Mouse (Mus musculus): Measurements from ENCODE around the gene Klf12.

Klf12 gene

GRCm38 (mm10) chr14:100284119-100284860 is at the start of gene Klf12:
Gene Klf12, minus strand, starts transcription at chr14:100284679.
- peak; percentile 78 for DNase-seq

DNA sequence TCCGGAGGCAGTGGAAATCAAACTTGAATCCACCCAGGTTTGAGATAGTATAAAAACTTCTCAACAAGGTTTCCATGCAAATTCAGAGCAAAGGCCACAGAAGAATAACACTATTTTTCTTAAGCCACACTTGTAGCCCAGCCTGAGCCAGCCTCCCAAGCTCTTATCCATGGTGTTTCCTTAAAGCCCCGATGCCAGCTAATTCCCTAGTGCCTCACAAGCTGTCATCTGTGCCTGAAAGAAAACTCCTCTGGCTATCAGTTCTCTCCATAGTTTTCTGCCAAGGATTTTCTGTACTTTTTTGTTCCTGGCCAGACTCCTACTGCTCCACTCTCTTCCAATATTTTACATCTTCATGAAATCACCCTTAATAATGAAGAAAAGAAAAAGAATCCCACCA is 48.9 kb upstream of the Klf12 start:
- DNase-seq = no peak

GRCm38 (mm10) chr14:100328602-100329276 is 44.3 kb upstream of the Klf12 start:
- DNase-seq = no peak

DNA sequence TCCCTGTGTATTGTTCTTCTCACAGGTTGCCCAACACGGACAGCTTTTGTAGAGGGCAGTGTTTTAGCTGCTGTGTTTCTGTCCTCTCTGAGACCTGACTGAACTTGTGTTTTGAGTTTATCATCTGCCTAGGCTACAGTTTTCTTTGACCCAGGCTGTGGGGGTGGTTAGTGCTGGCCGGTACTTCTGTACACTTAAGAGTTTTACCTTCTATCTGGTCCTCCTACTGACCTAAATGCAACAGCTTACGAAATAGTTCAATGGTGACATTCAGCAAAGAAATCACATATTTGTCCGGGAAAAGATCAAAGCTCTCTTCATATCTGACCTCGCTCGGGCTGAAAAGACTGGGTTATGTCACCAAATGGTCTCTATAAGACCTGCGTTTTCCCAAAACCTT is 39.8 kb upstream of the Klf12 start:
- no peak for DNase-seq

DNA sequence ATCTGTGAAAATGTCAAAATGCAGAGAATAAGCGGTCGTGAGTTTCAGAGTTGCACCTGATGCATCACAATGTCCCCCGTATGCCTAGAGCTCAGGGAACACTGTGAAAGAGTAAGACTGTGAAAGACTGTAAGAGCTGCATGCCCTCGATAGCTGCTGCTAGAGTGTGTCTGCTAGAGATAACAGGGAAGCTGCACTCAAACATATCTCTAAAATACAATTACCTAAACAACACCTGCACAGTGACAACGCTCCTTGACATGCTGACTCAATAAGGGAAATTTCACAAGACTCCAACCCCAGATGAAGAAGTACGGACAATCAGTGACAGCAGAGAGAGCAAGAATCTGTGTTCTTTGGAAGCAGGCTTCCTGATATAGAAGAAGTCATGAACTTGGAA is 37.5 kb upstream of the Klf12 start:
- no peak for DNase-seq

GRCm38 (mm10) chr14:100316780-100317179 is 32.3 kb upstream of the Klf12 start:
- DNase-seq = no peak

DNA sequence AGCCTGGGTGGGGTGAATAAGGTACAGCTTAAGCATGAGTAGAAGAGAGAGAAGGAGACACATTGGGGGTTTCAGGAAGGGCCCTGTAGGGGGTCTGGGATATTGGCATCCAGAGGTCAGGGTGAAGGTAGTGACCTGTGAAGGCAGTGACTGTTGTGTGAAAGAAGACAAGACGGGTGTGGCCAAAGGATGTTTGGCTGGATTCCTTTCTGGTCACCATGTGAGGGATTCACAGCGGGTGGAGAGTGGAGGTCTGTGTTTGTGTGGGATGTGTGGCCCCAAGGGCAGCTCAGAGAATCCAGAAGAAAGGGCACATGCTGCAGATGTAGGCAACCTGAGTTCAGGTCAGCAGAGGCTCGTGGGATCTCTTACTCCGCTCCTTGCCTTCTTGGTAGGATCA is 29.6 kb upstream of the Klf12 start:
- DNase-seq = no peak

DNA sequence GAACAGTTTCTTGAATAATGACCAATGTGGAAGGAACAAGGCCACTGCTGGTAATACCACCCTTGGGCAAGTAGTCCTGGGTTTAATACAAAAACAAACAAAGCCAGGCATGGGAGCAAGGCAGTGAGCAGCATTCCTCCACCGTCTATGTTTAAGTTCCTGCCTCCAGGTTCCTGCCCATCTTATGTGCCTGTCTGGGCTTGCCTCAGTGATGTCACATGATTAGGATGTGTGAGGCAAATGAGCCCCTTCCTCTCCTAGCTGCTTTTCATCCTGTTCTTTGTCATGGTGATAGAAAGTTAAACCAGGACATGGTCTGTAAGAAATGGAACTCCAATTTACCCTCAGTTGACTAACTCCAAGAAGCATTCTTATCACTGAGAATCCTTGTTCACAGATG is 16.4 kb upstream of the Klf12 start:
- no peak for DNase-seq

DNA sequence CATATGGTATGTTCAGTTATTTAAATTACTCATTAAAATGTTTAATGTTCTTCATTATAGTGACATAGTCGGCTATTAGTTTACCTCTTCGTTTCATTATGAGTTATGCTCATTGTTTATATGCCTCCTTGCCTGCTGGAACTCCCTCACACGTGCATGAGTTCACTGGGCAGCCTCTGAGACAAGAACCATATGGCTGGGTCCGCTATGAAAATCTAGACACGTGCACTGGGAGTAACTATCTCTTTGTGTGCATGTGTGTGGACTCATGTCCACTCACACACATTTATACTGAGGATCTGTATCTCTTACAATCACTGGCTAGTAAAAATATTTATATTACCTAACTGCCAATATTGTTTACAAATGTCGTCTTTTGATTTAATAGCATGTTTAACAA is 14.4 kb upstream of the Klf12 start:
- DNase-seq = no peak

GRCm38 (mm10) chr14:100286586-100287241 is 2.2 kb upstream of the Klf12 start:
- peak; percentile 26 for DNase-seq

- peak; percentile 87 for DNase-seq
Measured at GRCm38 (mm10) chr14:100285656-100286585, 1.4 kb upstream of the Klf12 start.

DNA sequence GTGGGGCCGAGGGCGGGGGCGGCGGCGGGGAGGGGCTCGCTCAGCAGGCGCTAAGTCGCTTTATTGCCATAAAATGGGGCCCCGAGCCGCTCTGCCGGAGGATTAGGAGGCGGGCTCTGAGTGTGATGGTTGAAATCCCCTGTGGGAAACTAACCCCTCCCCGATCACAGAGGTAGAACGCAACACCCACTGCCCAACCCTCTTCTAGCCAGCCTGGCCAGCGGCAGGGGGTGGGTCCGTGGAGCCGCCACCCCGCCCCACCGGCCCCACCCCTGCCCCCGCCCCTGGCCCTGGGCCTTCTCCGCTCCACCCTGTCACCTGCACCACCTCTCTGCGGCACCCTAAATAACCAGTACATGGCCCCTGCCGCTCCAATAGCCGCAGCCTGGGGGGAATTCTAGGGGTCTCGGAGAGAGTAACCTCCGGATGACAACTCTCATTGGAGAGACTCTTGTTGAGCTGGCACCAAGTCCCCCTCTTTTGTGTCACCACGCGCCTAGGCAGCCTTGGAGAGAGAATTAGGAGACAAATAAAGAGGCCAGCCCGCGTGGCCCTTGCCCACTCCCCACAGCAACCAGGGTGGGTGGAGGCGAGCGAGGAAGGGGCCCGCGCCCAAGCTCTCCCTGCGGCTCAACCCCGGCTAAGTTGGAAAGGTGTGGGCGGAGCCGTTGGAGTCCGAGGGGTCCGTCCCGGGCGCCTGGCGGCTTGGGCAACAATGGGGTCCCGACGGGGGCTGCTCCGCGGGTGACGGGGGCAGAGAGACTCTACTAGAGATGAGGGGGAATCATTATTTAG is 579 bp upstream of the Klf12 start:
- peak; percentile 77 for DNase-seq

DNA sequence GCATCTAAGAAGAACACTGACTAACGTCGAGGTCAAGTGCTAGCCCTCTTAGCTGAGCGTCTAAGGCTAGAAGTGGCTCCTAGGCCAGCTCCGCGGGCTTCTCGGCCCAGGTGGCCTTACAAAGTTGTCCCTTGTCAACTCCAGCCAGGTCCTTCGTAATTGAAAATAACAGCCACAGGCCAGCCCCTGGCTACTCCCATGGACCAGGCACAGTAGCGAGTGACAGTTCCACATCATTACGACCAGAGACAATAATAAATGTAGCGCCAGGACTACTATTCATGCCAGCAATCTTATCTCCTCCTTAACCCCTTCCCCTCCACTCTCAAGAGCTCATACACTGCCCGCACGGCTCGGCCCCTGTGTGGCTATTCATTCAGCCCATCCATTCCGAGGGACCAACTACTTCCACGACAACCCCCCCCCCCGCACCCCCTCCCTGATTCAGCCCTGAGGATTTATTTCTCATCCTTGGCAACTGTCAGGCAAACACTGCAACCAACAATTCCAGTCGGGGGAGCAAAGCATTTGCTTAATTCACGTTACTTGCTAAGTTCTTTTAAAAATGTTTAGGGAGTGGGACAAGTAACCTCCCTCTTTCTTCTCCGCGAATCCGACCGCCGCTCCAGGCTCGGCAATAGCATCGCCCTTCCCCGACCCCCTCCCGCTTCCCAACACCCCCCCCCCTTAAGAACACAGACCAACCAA is 914 bp downstream of the Klf12 start:
- DNase-seq = peak; percentile 38

DNA sequence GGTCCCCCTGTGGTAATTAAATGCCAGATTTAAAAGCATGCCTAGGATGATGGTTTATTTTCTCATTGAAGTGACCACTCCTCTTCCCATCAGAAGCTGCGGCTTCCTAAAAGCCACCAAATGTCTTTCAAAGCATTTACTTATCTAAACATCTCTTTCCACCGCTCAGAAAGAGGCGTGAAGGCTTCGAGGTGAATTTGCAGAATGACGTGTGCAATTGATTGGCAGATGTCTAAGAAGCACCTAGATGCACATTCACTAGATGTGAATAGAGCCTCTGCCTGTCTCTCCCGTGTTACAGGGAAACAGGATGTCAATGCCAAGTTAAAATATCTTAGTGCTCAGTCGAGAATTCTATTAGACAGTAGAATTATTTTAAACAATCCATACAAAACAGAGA is 1.8 kb downstream of the Klf12 start:
- DNase-seq = no peak

- DNase-seq = no peak
Measured at GRCm38 (mm10) chr14:100281734-100282133, 2.7 kb downstream of the Klf12 start.

DNA sequence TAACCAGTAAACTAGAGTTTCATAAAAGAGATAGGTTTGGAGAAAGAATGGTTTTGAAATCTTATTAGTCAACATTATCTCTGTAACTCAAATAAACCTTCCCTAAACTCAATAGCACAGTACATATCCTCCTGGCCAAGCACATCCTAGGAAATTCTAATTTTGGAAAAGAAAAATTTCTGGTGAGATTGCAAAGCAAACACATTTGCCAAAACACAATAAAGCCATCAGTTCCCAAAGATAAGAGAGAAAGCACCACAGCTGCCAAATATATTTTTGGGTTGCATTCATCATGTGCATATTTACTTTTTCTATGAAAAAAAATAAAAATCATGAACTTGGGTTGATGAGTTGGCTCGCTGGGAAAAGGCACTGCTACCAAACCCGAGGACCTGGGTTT is 10.3 kb downstream of the Klf12 start:
- no peak for DNase-seq

- no peak for DNase-seq
Measured at GRCm38 (mm10) chr14:100260531-100260930, 23.9 kb downstream of the Klf12 start.

- no peak for DNase-seq
Measured at GRCm38 (mm10) chr14:100243046-100243445, 41.4 kb downstream of the Klf12 start.

- no peak for DNase-seq
Measured at GRCm38 (mm10) chr14:100239874-100240273, 44.6 kb downstream of the Klf12 start.

DNA sequence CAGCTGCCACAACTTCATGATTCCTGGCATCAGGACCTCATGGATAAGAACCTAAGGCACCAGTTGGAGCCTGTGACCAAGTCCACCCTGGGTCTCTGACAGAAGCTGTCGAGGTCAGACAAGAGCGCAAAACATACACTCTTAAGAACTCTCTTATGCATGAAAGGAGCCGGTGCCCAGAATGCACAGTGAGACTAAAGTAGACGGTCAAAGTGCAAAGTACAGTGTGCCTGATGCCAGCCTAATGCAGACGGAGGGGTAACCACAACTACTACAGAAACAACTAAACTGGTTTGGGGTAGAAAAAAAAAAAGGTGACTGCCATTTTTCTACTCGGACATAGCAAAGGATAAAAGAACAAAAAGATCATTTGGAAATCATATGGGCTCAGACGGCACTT is 47.7 kb downstream of the Klf12 start:
- no peak for DNase-seq

- DNase-seq = no peak
Measured at GRCm38 (mm10) chr14:100235746-100236145, 48.7 kb downstream of the Klf12 start.

Measured in cerebellum, adult 11-12 months (tissue).